Mouse (Mus musculus) midbrain, embryonic 14.5 days (tissue): ENCODE measurements at regions not wholly inside any gene's neighbourhood (a gene's known extent, or its start where the extent isn't known, plus 50 kb on each side); places are given as distances from the start of the nearest gene placed in this dataset.

Experiments used
- ATAC-seq: fragments of 200-750 bp; cut with Nextera tagmentation; 2 replicates; pipeline ENCODE4 v1.8.0; 2017; ENCODE audit warnings: moderate number of reproducible peaks, moderate library complexity; ENCODE audit not compliant: low FRiP score, low TSS enrichment
- DNase-seq: peaks from one replicate; pipeline ENCODE4 v3.0.0-alpha.2; 2015
- H3K27ac ChIP-seq: fragments of 300-500 bp; sonication (generic); replicated peaks from 2 replicates; pipeline ENCODE4 v1.5.1; 2014; ENCODE audit warnings: mild to moderate bottlenecking, low read depth, low read length, moderate library complexity
- H3K27me3 ChIP-seq: fragments of 300-500 bp; sonication (generic); 2 replicates; pipeline ENCODE4 v1.6.1; 2014; ENCODE audit warnings: low read length, control low read depth, mixed read lengths; ENCODE audit not compliant: control insufficient read depth, insufficient read depth
- H3K36me3 ChIP-seq: fragments of 300-500 bp; sonication (generic); 2 replicates; pipeline ENCODE4 v1.6.1; 2014; ENCODE audit warnings: low read length, control low read depth; ENCODE audit not compliant: control insufficient read depth, insufficient read depth
- H3K4me1 ChIP-seq: fragments of 300-500 bp; sonication (generic); 2 replicates; pipeline ENCODE4 v1.6.1; 2014; ENCODE audit warnings: mild to moderate bottlenecking, antibody characterized with exemption, low read length, control low read depth; ENCODE audit not compliant: control insufficient read depth, insufficient read depth
- H3K4me2 ChIP-seq: fragments of 300-500 bp; sonication (generic); 2 replicates; pipeline ENCODE4 v1.6.1; 2014; ENCODE audit warnings: mild to moderate bottlenecking, low read length, moderate library complexity
- H3K4me3 ChIP-seq: fragments of 300-500 bp; sonication (generic); replicated peaks from 2 replicates; pipeline ENCODE4 v1.5.1; 2014; ENCODE audit warnings: low read depth, low read length
- H3K9ac ChIP-seq: fragments of 300-500 bp; sonication (generic); replicated peaks from 2 replicates; pipeline ENCODE4 v1.6.1; 2014; ENCODE audit warnings: mild to moderate bottlenecking, low read length, moderate library complexity
- H3K9me3 ChIP-seq: fragments of 300-500 bp; sonication (generic); 2 replicates; pipeline ENCODE4 v1.6.1; 2016; ENCODE audit warnings: low read length, control low read depth, mixed read lengths; ENCODE audit not compliant: control insufficient read depth
- WGBS: fragments of 180-500 bp; shearing (Covaris S2); extraction: QIAGEN DNeasy Blood & Tissue Kit; methylation state at CpG from one replicate; pipeline ENCODE4 v1.1.7; 2014; 5-methylcytosine and 5-hydroxymethylcytosine counted together

GRCm38 (mm10) chr4:97344335-97344734 lies 161.4 kb upstream of the Gm10192 start:
- Histone ChIP-seq H3K9me3 (no peaks in the 10 kb centered on the region), H3K4me3 (no peak overlapping the region), H3K4me2 (no peak overlapping the region), H3K27ac (no peak overlapping the region), H3K9ac (no peak overlapping the region), H3K4me1 (no peaks in the 10 kb centered on the region), H3K27me3 (no peaks in the 10 kb centered on the region), H3K36me3 (no peaks in the 10 kb centered on the region)
- ATAC-seq (no peak), DNase-seq (no peak)
- WGBS: 86% methylated on average over 2 of the region's 2 CpGs

- DNase-seq (no peak), ATAC-seq (no peak)
- Histone ChIP-seq H3K9ac (no peak overlapping the region), H3K9me3 (no peaks in the 10 kb centered on the region), H3K27ac (no peak overlapping the region), H3K4me1 (no peaks in the 10 kb centered on the region), H3K4me2 (no peak overlapping the region), H3K27me3 (no peaks in the 10 kb centered on the region), H3K36me3 (no peaks in the 10 kb centered on the region), H3K4me3 (no peak overlapping the region)
- WGBS: 91% methylated on average over 1 of the region's 1 CpGs
Observed at GRCm38 (mm10) chr4:97343378-97343777, 160.4 kb upstream of the Gm10192 start.
